ENCODE assay signal across 14 mouse cellular contexts in genomic region chr15:27495981-27496401, GRCm38 (mm10). TPM values are rescaled to one million over a fixed set of nuclear protein-coding genes. Genes with fewer than 3 reads are reported as not detected.
DNase-seq lines count a peak whose midpoint lies in the region; ATAC-seq and TF ChIP-seq lines count a peak whose summit lies in the region.
"Had no signal": no experiment of that assay in that cellular context is flagged by ENCODE, and none has a peak within 500 bp of the region (broad histone marks: within the 10 kb centered on the region; RNA-seq: fewer than 3 reads in every experiment).

No protein-coding gene starts in this region.

- no peaks in the 10 kb centered on the region for H3K36me3 ChIP-seq in heart, embryonic 10.5 days
- no peaks in the 10 kb centered on the region for H3K36me3 ChIP-seq in heart, embryonic 12.5 days
- no peaks in the 10 kb centered on the region for H3K36me3 ChIP-seq in hindbrain, embryonic 11.5 days (ENCODE audit: control insufficient read depth, insufficient read depth, low read length)
- H3K36me3 ChIP-seq in limb, embryonic 10.5 days = no peaks in the 10 kb centered on the region
- H3K36me3 ChIP-seq: embryonic facial prominence, embryonic 12.5 days had no signal

- H3K4me1 ChIP-seq in heart, embryonic 10.5 days = peaks cover 64% of the 10 kb centered on the region
- H3K4me1 ChIP-seq in heart, embryonic 12.5 days (replicated peaks) = peaks cover 60% of the 10 kb centered on the region
- peaks cover 41% of the 10 kb centered on the region for H3K4me1 ChIP-seq in brown adipose tissue, adult 24 weeks (ENCODE audit: control insufficient read depth, insufficient read depth, insufficient read length, low read length)
- peaks cover 15% of the 10 kb centered on the region for H3K4me1 ChIP-seq in hindbrain, embryonic 11.5 days (replicated peaks; ENCODE audit: control insufficient read depth, insufficient read depth, low read length)
- H3K4me1 ChIP-seq in limb, embryonic 10.5 days = no peaks in the 10 kb centered on the region
- H3K4me1 ChIP-seq: embryonic facial prominence, embryonic 12.5 days had no signal

- H3K4me2 ChIP-seq in heart, embryonic 12.5 days = no peak overlapping the region
- H3K4me2 ChIP-seq in hindbrain, embryonic 11.5 days (replicated peaks; ENCODE audit: low read depth, low read length) = no peak overlapping the region
- H3K4me2 ChIP-seq: embryonic facial prominence, embryonic 12.5 days; lung, embryonic 14.5 days had no signal

- H3K27ac ChIP-seq in heart, embryonic 10.5 days = peak overlapping the region; percentile 72
- H3K27ac ChIP-seq in heart, embryonic 12.5 days (ENCODE audit: poor library complexity, severe bottlenecking) = no peak overlapping the region
- H3K27ac ChIP-seq in brown adipose tissue, adult 24 weeks (replicated peaks; ENCODE audit: low read depth, low read length) = 0 out of 2 replicates have a peak overlapping the region, but pooled peaks have one; percentile 33
- peak overlapping the region; percentile 80 for H3K27ac ChIP-seq in hindbrain, embryonic 11.5 days (ENCODE audit: low read depth, low read length)
- no peak overlapping the region for H3K27ac ChIP-seq in left cerebral cortex, adult 2 months
- H3K27ac ChIP-seq in limb, embryonic 10.5 days = no peak overlapping the region
- H3K27ac ChIP-seq: embryonic facial prominence, embryonic 12.5 days had no signal

- 66% methylated on average over 5 of the region's 5 CpGs for WGBS in heart, embryonic 10.5 days
- WGBS in heart, embryonic 12.5 days = 68% methylated on average over 5 of the region's 5 CpGs
- WGBS in hindbrain, embryonic 11.5 days = 24% methylated on average over 5 of the region's 5 CpGs
- 52% methylated on average over 5 of the region's 5 CpGs for WGBS in limb, embryonic 10.5 days

- no peak for TF ChIP-seq CTCF in left cerebral cortex, adult 2 months (IDR thresholded peaks at IDR 0.05)

- DNase-seq in heart, embryonic 10.5 days (ENCODE audit: low spot score) = no peak
- DNase-seq in hindbrain, embryonic 11.5 days (ENCODE audit: low spot score) = peak; percentile 47
- peak; percentile 69 for DNase-seq in mesoderm, embryonic 11.5 days (ENCODE audit: low read depth, low spot score)
- no peak for DNase-seq in left cerebral cortex, adult 2 months (ENCODE audit: extremely low spot score in 1 of 2, low spot score in 2 of 2)
- DNase-seq in limb, embryonic 10.5 days (ENCODE audit: low spot score) = no peak
- no peak for DNase-seq in adrenal gland, adult 18-20 months (ENCODE audit: low spot score in 2 of 2)
- DNase-seq: gastrocnemius, postnatal 10 days; heart, postnatal 4 days; lung, embryonic 14.5 days; thymus, postnatal 14 days had no signal

- no peaks in the 10 kb centered on the region for H3K27me3 ChIP-seq in heart, embryonic 10.5 days (ENCODE audit: insufficient read depth, poor library complexity, severe bottlenecking)
- no peaks in the 10 kb centered on the region for H3K27me3 ChIP-seq in heart, embryonic 12.5 days (replicated peaks)
- no peaks in the 10 kb centered on the region for H3K27me3 ChIP-seq in hindbrain, embryonic 11.5 days (ENCODE audit: control insufficient read depth, insufficient read depth, low read length)
- no peaks in the 10 kb centered on the region for H3K27me3 ChIP-seq in limb, embryonic 10.5 days (ENCODE audit: low read depth, poor library complexity, severe bottlenecking)
- H3K27me3 ChIP-seq: embryonic facial prominence, embryonic 12.5 days had no signal

- no peak overlapping the region for H3K9ac ChIP-seq in heart, embryonic 12.5 days
- H3K9ac ChIP-seq in hindbrain, embryonic 11.5 days (ENCODE audit: low read depth, low read length) = no peak overlapping the region
- H3K9ac ChIP-seq: embryonic facial prominence, embryonic 12.5 days; lung, embryonic 14.5 days had no signal

- no peak for ATAC-seq in heart, embryonic 12.5 days (ENCODE audit: insufficient number of reproducible peaks, low FRiP score)
- peak; percentile 69 for ATAC-seq in hindbrain, embryonic 11.5 days (ENCODE audit: low FRiP score)
- ATAC-seq: activated CD4-positive, CD25-positive, alpha-beta regulatory T cell, adult 4 months had no signal

- H3K4me3 ChIP-seq in heart, embryonic 10.5 days = no peak overlapping the region
- H3K4me3 ChIP-seq in heart, embryonic 12.5 days = no peak overlapping the region
- H3K4me3 ChIP-seq in brown adipose tissue, adult 24 weeks (ENCODE audit: insufficient read depth, low read depth, low read length) = no peak overlapping the region
- no peak overlapping the region for H3K4me3 ChIP-seq in hindbrain, embryonic 11.5 days (ENCODE audit: low read depth, low read length)
- no peak overlapping the region for H3K4me3 ChIP-seq in left cerebral cortex, adult 2 months
- no peak overlapping the region for H3K4me3 ChIP-seq in limb, embryonic 10.5 days
- H3K4me3 ChIP-seq: embryonic facial prominence, embryonic 12.5 days had no signal

- intact Hi-C loops in left cerebral cortex, adult 2 months (cut with DNase I) = no loop called here

- H3K9me3 ChIP-seq in heart, embryonic 10.5 days = no peaks in the 10 kb centered on the region
- H3K9me3 ChIP-seq in heart, embryonic 12.5 days (replicated peaks) = no peaks in the 10 kb centered on the region
- H3K9me3 ChIP-seq in hindbrain, embryonic 11.5 days (ENCODE audit: control insufficient read depth, low read length) = no peaks in the 10 kb centered on the region
- no peaks in the 10 kb centered on the region for H3K9me3 ChIP-seq in limb, embryonic 10.5 days (replicated peaks)
- H3K9me3 ChIP-seq: embryonic facial prominence, embryonic 12.5 days had no signal

RNA-seq across cellular contexts. Expression of gene Ank, which starts 29.5 kb away (rescaled TPM):
- polyA plus RNA-seq in heart, embryonic 10.5 days (2016; fragmentation: Nextera tagmentation; extraction: Ambion mirVana) = 8.4 and 11.0 TPM in 2 replicates
- polyA plus RNA-seq in heart, embryonic 12.5 days (2016; fragmentation: Nextera tagmentation; extraction: Ambion mirVana) = 12.6 and 14.7 TPM in 2 replicates
- polyA plus RNA-seq in brown adipose tissue, adult 24 weeks (2012; ENCODE audit: insufficient read depth, insufficient read length, missing spikeins) = 179 and 208 TPM in 2 replicates
- 12.1 and 13.9 TPM in 2 replicates for polyA plus RNA-seq in hindbrain, embryonic 11.5 days (2014; fragmentation: Nextera tagmentation; extraction: Ambion mirVana)
- 100 to 1,000 TPM; 173 to 176 TPM for total RNA-seq in left cerebral cortex, adult 2 months (2021)
- 3.1 and 3.2 TPM in 2 replicates for polyA plus RNA-seq in limb, embryonic 10.5 days (2016; fragmentation: Nextera tagmentation; extraction: Ambion mirVana)
- 10 to 100 TPM; 52.6 to 87.9 TPM for total RNA-seq in adrenal gland, adult 18-20 months (2021)

Comparison
In these comparisons a context has a peak if more than half of its experiments do, and no peak if none do; other contexts are left out.
1. H3K27ac ChIP-seq: peak in heart, embryonic 10.5 days (single experiment), brown adipose tissue, adult 24 weeks (single experiment) and hindbrain, embryonic 11.5 days (single experiment); none in heart, embryonic 12.5 days (single experiment), left cerebral cortex, adult 2 months (single experiment) and limb, embryonic 10.5 days (single experiment).
2. DNase-seq: peak in hindbrain, embryonic 11.5 days (single experiment) and mesoderm, embryonic 11.5 days (single experiment); none in heart, embryonic 10.5 days (single experiment), left cerebral cortex, adult 2 months (0 of 2), limb, embryonic 10.5 days (single experiment) and adrenal gland, adult 18-20 months (0 of 2).
3. RNA of gene Ank, which starts 29.5 kb away (polyA plus RNA-seq): 179 to 208 TPM in brown adipose tissue, adult 24 weeks; 12.6 to 14.7 TPM in heart, embryonic 12.5 days, 12.1 to 13.9 TPM in hindbrain, embryonic 11.5 days, 8.4 to 11.0 TPM in heart, embryonic 10.5 days and 3.1 to 3.2 TPM in limb, embryonic 10.5 days; every median in the first group is over 10 times any median in the second.